Mouse (Mus musculus): Measurements from ENCODE around the gene Sorcs2. TPM values are rescaled to one million over a fixed set of nuclear protein-coding genes. Genes with fewer than 3 reads are reported as not detected.

Sorcs2 gene
- polyA plus RNA-seq, 1 experiment: 21.8 TPM

- Histone ChIP-seq H3K4me3 (ENCODE audit: insufficient read depth, low read length) (no peak overlapping the region), H3K27ac (ENCODE audit: insufficient read depth, low read length) (no peak overlapping the region), H3K4me1 (ENCODE audit: control insufficient read depth, insufficient read depth, low read length) (peaks cover 4% of the 10 kb centered on the region)
- TF ChIP-seq POLR2A (IDR thresholded peaks at IDR 0.05; ENCODE audit: extremely low read depth, insufficient read depth, low read length) (no peak), CTCF (IDR thresholded peaks at IDR 0.05; ENCODE audit: extremely low read depth, insufficient read depth, low read length) (no peak)
These were observed 286.4 kb downstream of the Sorcs2 start for GRCm38 (mm10) chr5:36111516-36111915.

- Histone ChIP-seq H3K27ac (ENCODE audit: insufficient read depth, low read length) (no peak overlapping the region; the same call in 1 of the 2 replicates), H3K4me3 (ENCODE audit: insufficient read depth, low read length) (no peak overlapping the region), H3K4me1 (ENCODE audit: control insufficient read depth, insufficient read depth, low read length) (peaks cover 4% of the 10 kb centered on the region)
- no peak for TF ChIP-seq CTCF (IDR thresholded peaks at IDR 0.05; ENCODE audit: extremely low read depth, insufficient read depth, low read length)
- no peak for TF ChIP-seq POLR2A (IDR thresholded peaks at IDR 0.05; ENCODE audit: extremely low read depth, insufficient read depth, low read length)
These were observed 289.5 kb downstream of the Sorcs2 start for GRCm38 (mm10) chr5:36108339-36108887.

GRCm38 (mm10) chr5:36103483-36103882, 294.5 kb downstream of the Sorcs2 start:
- Histone ChIP-seq H3K4me3 (ENCODE audit: insufficient read depth, low read length) (no peak overlapping the region), H3K27ac (ENCODE audit: insufficient read depth, low read length) (no peak overlapping the region), H3K4me1 (ENCODE audit: control insufficient read depth, insufficient read depth, low read length) (peaks cover 1% of the 10 kb centered on the region)
- no peak for TF ChIP-seq CTCF (IDR thresholded peaks at IDR 0.05; ENCODE audit: extremely low read depth, insufficient read depth, low read length)
- no peak for TF ChIP-seq POLR2A (IDR thresholded peaks at IDR 0.05; ENCODE audit: extremely low read depth, insufficient read depth, low read length)

GRCm38 (mm10) chr5:36101129-36101528, 296.8 kb downstream of the Sorcs2 start:
- Histone ChIP-seq H3K4me3 (ENCODE audit: insufficient read depth, low read length) (no peak overlapping the region), H3K4me1 (ENCODE audit: control insufficient read depth, insufficient read depth, low read length) (no peaks in the 10 kb centered on the region), H3K27ac (ENCODE audit: insufficient read depth, low read length) (no peak overlapping the region)
- TF ChIP-seq CTCF (IDR thresholded peaks at IDR 0.05; ENCODE audit: extremely low read depth, insufficient read depth, low read length): no peak
- no peak for TF ChIP-seq POLR2A (IDR thresholded peaks at IDR 0.05; ENCODE audit: extremely low read depth, insufficient read depth, low read length)

- TF ChIP-seq POLR2A (IDR thresholded peaks at IDR 0.05; ENCODE audit: extremely low read depth, insufficient read depth, low read length): no peak
- TF ChIP-seq CTCF (IDR thresholded peaks at IDR 0.05; ENCODE audit: extremely low read depth, insufficient read depth, low read length): no peak
- Histone ChIP-seq H3K4me3 (ENCODE audit: insufficient read depth, low read length) (no peak overlapping the region), H3K4me1 (ENCODE audit: control insufficient read depth, insufficient read depth, low read length) (no peaks in the 10 kb centered on the region), H3K27ac (ENCODE audit: insufficient read depth, low read length) (no peak overlapping the region)
These were observed 297.5 kb downstream of the Sorcs2 start for GRCm38 (mm10) chr5:36100488-36100887.

- no peak for TF ChIP-seq POLR2A (IDR thresholded peaks at IDR 0.05; ENCODE audit: extremely low read depth, insufficient read depth, low read length)
- no peak for TF ChIP-seq CTCF (IDR thresholded peaks at IDR 0.05; ENCODE audit: extremely low read depth, insufficient read depth, low read length)
- H3K4me1 ChIP-seq (ENCODE audit: control insufficient read depth, insufficient read depth, low read length): no peaks in the 10 kb centered on the region
- H3K27ac ChIP-seq (ENCODE audit: insufficient read depth, low read length): no peak overlapping the region
- no peak overlapping the region for H3K4me3 ChIP-seq (ENCODE audit: insufficient read depth, low read length)
These were observed 298.3 kb downstream of the Sorcs2 start for GRCm38 (mm10) chr5:36099662-36100061.

GRCm38 (mm10) chr5:36096046-36096445, 301.9 kb downstream of the Sorcs2 start:
- no peak for TF ChIP-seq POLR2A (IDR thresholded peaks at IDR 0.05; ENCODE audit: extremely low read depth, insufficient read depth, low read length)
- TF ChIP-seq CTCF (IDR thresholded peaks at IDR 0.05; ENCODE audit: extremely low read depth, insufficient read depth, low read length): no peak
- no peaks in the 10 kb centered on the region for H3K4me1 ChIP-seq (ENCODE audit: control insufficient read depth, insufficient read depth, low read length)

GRCm38 (mm10) chr5:36090036-36090435, 307.9 kb downstream of the Sorcs2 start:
- no peak overlapping the region for H3K4me3 ChIP-seq (ENCODE audit: insufficient read depth, low read length)
- TF ChIP-seq POLR2A (IDR thresholded peaks at IDR 0.05; ENCODE audit: extremely low read depth, insufficient read depth, low read length): no peak
- TF ChIP-seq CTCF (IDR thresholded peaks at IDR 0.05; ENCODE audit: extremely low read depth, insufficient read depth, low read length): no peak
- no peak overlapping the region for H3K27ac ChIP-seq (ENCODE audit: insufficient read depth, low read length)
- peaks cover 9% of the 10 kb centered on the region for H3K4me1 ChIP-seq (ENCODE audit: control insufficient read depth, insufficient read depth, low read length)

More at GRCm38 (mm10) chr5:36096046-36096445, 301.9 kb downstream of the Sorcs2 start:
- no peak overlapping the region for H3K4me3 ChIP-seq (ENCODE audit: insufficient read depth, low read length)
- no peak overlapping the region for H3K27ac ChIP-seq (ENCODE audit: insufficient read depth, low read length)

GRCm38 (mm10) chr5:36089243-36089642, 308.7 kb downstream of the Sorcs2 start:
- Histone ChIP-seq H3K27ac (ENCODE audit: insufficient read depth, low read length) (no peak overlapping the region), H3K4me1 (ENCODE audit: control insufficient read depth, insufficient read depth, low read length) (peaks cover 14% of the 10 kb centered on the region), H3K4me3 (ENCODE audit: insufficient read depth, low read length) (no peak overlapping the region)
- TF ChIP-seq POLR2A (IDR thresholded peaks at IDR 0.05; ENCODE audit: extremely low read depth, insufficient read depth, low read length) (no peak), CTCF (IDR thresholded peaks at IDR 0.05; ENCODE audit: extremely low read depth, insufficient read depth, low read length) (no peak)

- Histone ChIP-seq H3K4me3 (ENCODE audit: insufficient read depth, low read length) (no peak overlapping the region), H3K27ac (ENCODE audit: insufficient read depth, low read length) (no peak overlapping the region), H3K4me1 (ENCODE audit: control insufficient read depth, insufficient read depth, low read length) (peaks cover 17% of the 10 kb centered on the region)
- TF ChIP-seq POLR2A (IDR thresholded peaks at IDR 0.05; ENCODE audit: extremely low read depth, insufficient read depth, low read length) (no peak), CTCF (IDR thresholded peaks at IDR 0.05; ENCODE audit: extremely low read depth, insufficient read depth, low read length) (0 out of 2 replicates have a peak, but pooled peaks have one; percentile 5)
These were observed 311.0 kb downstream of the Sorcs2 start for GRCm38 (mm10) chr5:36086931-36087330.
